ENCODE assay signal across 36 mouse cellular contexts in genomic region chr3:36074231-36074630, GRCm38 (mm10). TPM values are rescaled to one million over a fixed set of nuclear protein-coding genes. Genes with fewer than 3 reads are reported as not detected.
"Had no signal": no experiment of that assay in that cellular context is flagged by ENCODE, and none has a peak within 500 bp of the region (broad histone marks: within the 10 kb centered on the region; RNA-seq: fewer than 3 reads in every experiment).

No protein-coding gene starts in this region.

- H3K4me2 ChIP-seq: embryonic facial prominence, embryonic 12.5 days; embryonic facial prominence, embryonic 13.5 days; embryonic facial prominence, embryonic 15.5 days; forebrain, embryonic 12.5 days; forebrain, embryonic 13.5 days; forebrain, embryonic 15.5 days had no signal

- H3K9me3 ChIP-seq: embryonic facial prominence, embryonic 10.5 days; embryonic facial prominence, embryonic 12.5 days; embryonic facial prominence, embryonic 13.5 days; embryonic facial prominence, embryonic 15.5 days; forebrain, embryonic 10.5 days; forebrain, embryonic 12.5 days; forebrain, embryonic 13.5 days; forebrain, embryonic 15.5 days had no signal

- ATAC-seq: forebrain, embryonic 13.5 days; forebrain, embryonic 14.5 days; forebrain, embryonic 15.5 days; forebrain, embryonic 16.5 days; forebrain, postnatal 0 days had no signal

- H3K9ac ChIP-seq: embryonic facial prominence, embryonic 12.5 days; embryonic facial prominence, embryonic 13.5 days; embryonic facial prominence, embryonic 15.5 days; forebrain, embryonic 12.5 days; forebrain, embryonic 13.5 days; forebrain, embryonic 15.5 days; forebrain, postnatal 0 days had no signal

- H3K27me3 ChIP-seq: embryonic facial prominence, embryonic 12.5 days; embryonic facial prominence, embryonic 13.5 days; embryonic facial prominence, embryonic 15.5 days; forebrain, embryonic 12.5 days; forebrain, embryonic 13.5 days; forebrain, embryonic 15.5 days had no signal

- H3K27ac ChIP-seq: embryonic facial prominence, embryonic 10.5 days; embryonic facial prominence, embryonic 12.5 days; embryonic facial prominence, embryonic 13.5 days; embryonic facial prominence, embryonic 15.5 days; forebrain, embryonic 10.5 days; forebrain, embryonic 12.5 days; forebrain, embryonic 13.5 days; forebrain, embryonic 15.5 days; gastrocnemius, adult 2 months; heart, adult 2 months had no signal

- H3K4me1 ChIP-seq: embryonic facial prominence, embryonic 10.5 days; embryonic facial prominence, embryonic 12.5 days; embryonic facial prominence, embryonic 13.5 days; embryonic facial prominence, embryonic 15.5 days; forebrain, embryonic 10.5 days; forebrain, embryonic 12.5 days; forebrain, embryonic 13.5 days; forebrain, embryonic 15.5 days had no signal

- H3K4me3 ChIP-seq: embryonic facial prominence, embryonic 10.5 days; embryonic facial prominence, embryonic 12.5 days; embryonic facial prominence, embryonic 13.5 days; embryonic facial prominence, embryonic 15.5 days; erythroblast, embryonic 14.5 days; forebrain, embryonic 10.5 days; forebrain, embryonic 12.5 days; forebrain, embryonic 13.5 days; forebrain, embryonic 15.5 days; gastrocnemius, adult 2 months; heart, adult 2 months had no signal

- DNase-seq: cerebellum, adult 2 months; cerebellum, adult 8-10 months; cerebellum, adult 9-10 months; cerebellum, adult 9-11 months; cerebellum, postnatal 10 days; cerebellum, postnatal 14 days; cerebellum, postnatal 25 days; cerebellum, postnatal 36 days; embryo, embryonic 11 days; forebrain, postnatal 0 days; gastrocnemius, adult 2 months; gastrocnemius, postnatal 10 days; gastrocnemius, postnatal 14 days; gastrocnemius, postnatal 25 days; gastrocnemius, postnatal 36 days; heart, adult 18-20 months; heart, adult 2 months had no signal

RNA-seq across cellular contexts. Expression of gene Ccdc144b, which starts 20.9 kb away (rescaled TPM):
- total RNA-seq: common myeloid progenitor, adult 5-6 weeks; forebrain, postnatal 0 days; gastrocnemius, adult 18-20 months; gastrocnemius, adult 2 months; gastrocnemius, adult 8-10 months; gastrocnemius, postnatal 10 days; gastrocnemius, postnatal 14 days; gastrocnemius, postnatal 25 days; gastrocnemius, postnatal 36 days; granulocyte monocyte progenitor cell, adult 5-6 weeks; heart, adult 18-20 months; heart, adult 2 months had no signal
- polyA plus RNA-seq: cerebellum, adult 2 months; cortical plate, adult 2 months; embryonic facial prominence, embryonic 10.5 days; embryonic facial prominence, embryonic 12.5 days; embryonic facial prominence, embryonic 13.5 days; embryonic facial prominence, embryonic 14.5 days; embryonic facial prominence, embryonic 15.5 days; erythroblast, embryonic 14.5 days; forebrain, embryonic 10.5 days; forebrain, embryonic 11.5 days; forebrain, embryonic 12.5 days; forebrain, embryonic 13.5 days; forebrain, embryonic 14.5 days; forebrain, embryonic 15.5 days; forebrain, embryonic 16.5 days; forebrain, postnatal 0 days; frontal cortex, adult 2 months had no signal
